Mouse (Mus musculus) liver, embryonic 14.5 days (tissue): Measurements from ENCODE around the gene Htt.

Experiments
- CTCF ChIP-seq: IDR thresholded peaks from 2 replicates; pipeline ENCODE4 v1.5.1; 2016; ENCODE audit warnings: antibody characterized with exemption, low read depth, control low read depth
- EP300 ChIP-seq: IDR thresholded peaks from 2 replicates; pipeline ENCODE4 v1.6.1; 2016; ENCODE audit warnings: antibody characterized with exemption, low read depth

DNA sequence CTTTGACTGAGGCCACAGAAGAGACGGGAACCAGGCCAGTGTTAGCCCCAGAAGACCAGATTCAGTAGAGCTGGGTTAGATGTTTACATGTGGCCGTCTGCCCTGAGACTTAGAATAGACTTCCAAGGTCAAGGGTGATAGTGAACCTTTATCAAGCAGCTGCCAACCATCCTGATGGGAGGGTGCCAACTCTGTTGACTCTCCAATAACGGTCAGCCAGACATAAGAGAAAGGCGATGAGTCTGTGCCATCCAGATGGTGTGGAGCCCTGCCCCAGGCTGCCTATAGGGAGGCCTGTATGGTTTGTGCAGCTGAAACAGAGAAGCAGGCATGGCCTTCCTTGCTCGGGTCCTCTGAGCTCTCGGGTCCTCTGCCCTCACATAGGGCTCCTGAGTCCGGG lies 163.0 kb downstream of the Htt start:
- TF ChIP-seq CTCF: no peak
- peak; percentile 60; the same call in 1 of the 2 replicates for TF ChIP-seq EP300
